Comparison of ENCODE assay signal across 8 mouse cellular contexts in the genomic region with DNA sequence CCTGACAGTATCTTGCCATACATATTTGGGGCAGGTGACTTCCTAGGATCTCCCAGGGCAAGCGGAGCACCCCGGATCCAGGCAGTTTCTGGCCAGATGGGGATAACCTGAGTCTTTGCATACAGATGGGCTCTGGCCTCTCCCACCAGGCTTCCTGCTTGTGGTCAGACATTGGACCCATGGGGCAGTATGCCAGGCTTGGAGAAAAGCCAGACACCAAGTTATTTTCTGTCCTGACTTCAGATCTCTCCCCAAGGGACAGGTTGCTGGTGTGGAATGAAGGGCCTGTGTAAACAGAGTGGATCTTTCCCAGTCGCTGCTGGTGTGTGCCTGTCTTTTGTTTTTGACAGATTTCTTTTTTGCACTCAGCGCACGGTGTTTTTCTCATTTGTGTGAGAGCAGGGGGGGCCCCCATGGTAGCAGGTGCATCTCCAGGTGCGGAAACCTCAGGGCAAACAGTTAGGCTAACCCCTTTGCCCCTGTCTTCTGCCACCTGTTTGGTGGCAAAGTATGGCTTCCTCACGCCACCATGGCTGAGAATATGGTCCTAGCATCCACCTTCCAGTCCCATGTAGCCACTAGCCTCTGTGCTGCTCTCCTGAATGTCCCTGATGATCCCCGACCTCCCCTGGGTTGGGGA. TPM values are rescaled to one million over a fixed set of nuclear protein-coding genes. Genes with fewer than 3 reads are reported as not detected.
DNase-seq lines count a peak whose midpoint lies in the region.

No protein-coding gene starts in this region.

- H3K27ac ChIP-seq in heart, embryonic 10.5 days: peak overlapping the region; percentile 23; the same call in 1 of the 2 replicates

- peak; percentile 71 for DNase-seq in adrenal gland, adult 2 months
- DNase-seq in adrenal gland, postnatal 4 days (ENCODE audit: low spot score in 2 of 2): no peak
- DNase-seq in 416B (ENCODE audit: low read depth): peak; percentile 84
- no peak for DNase-seq in heart, embryonic 10.5 days (ENCODE audit: low spot score)
- DNase-seq in kidney, postnatal 14 days: peak; percentile 93
- peak; percentile 91 for DNase-seq in skeletal muscle tissue, adult 2 months (ENCODE audit: low read depth, low spot score)
- no peak for DNase-seq in retina, embryonic 14.5 days (ENCODE audit: low spot score)
- no peak for DNase-seq in urinary bladder, postnatal 10 days (ENCODE audit: low spot score)

- H3K9me3 ChIP-seq in heart, embryonic 10.5 days: no peaks in the 10 kb centered on the region

- peak overlapping the region; percentile 1; the same call in 1 of the 2 replicates for H3K4me3 ChIP-seq in heart, embryonic 10.5 days

- 59% methylated on average over 8 of the region's 8 CpGs for WGBS in heart, embryonic 10.5 days

- no peaks in the 10 kb centered on the region for H3K36me3 ChIP-seq in heart, embryonic 10.5 days

- H3K27me3 ChIP-seq in heart, embryonic 10.5 days (ENCODE audit: insufficient read depth, poor library complexity, severe bottlenecking): no peaks in the 10 kb centered on the region

- H3K4me1 ChIP-seq in heart, embryonic 10.5 days: peaks cover 89% of the 10 kb centered on the region

RNA-seq across cellular contexts. Expression of a gene that starts 45.6 kb away (rescaled TPM):
- total RNA-seq in adrenal gland, adult 2 months (2021): 1 to 10 TPM; 3.8 to 5.7 TPM
- polyA plus RNA-seq in adrenal gland, adult 2 months (2012; rRNA removed): 7.8 and 8.7 TPM in 2 replicates
- total RNA-seq in adrenal gland, postnatal 4 days (2021): 10 to 100 TPM; 36.6 to 39.3 TPM
- polyA plus RNA-seq in heart, embryonic 10.5 days (2016; fragmentation: Nextera tagmentation; extraction: Ambion mirVana): 106 and 125 TPM in 2 replicates

Comparison
In these comparisons a context has a peak if more than half of its experiments do, and no peak if none do; other contexts are left out.
1. DNase-seq: peak in adrenal gland, adult 2 months (single experiment), 416B (single experiment), kidney, postnatal 14 days (single experiment) and skeletal muscle tissue, adult 2 months (single experiment); none in adrenal gland, postnatal 4 days (0 of 2), heart, embryonic 10.5 days (single experiment), retina, embryonic 14.5 days (single experiment) and urinary bladder, postnatal 10 days (single experiment).
2. RNA of a gene that starts 45.6 kb away (total RNA-seq): 36.6 to 39.3 TPM in adrenal gland, postnatal 4 days; 3.8 to 5.7 TPM in adrenal gland, adult 2 months; every median in the first group is over 4 times any median in the second.